Mouse (Mus musculus) G1E (cell line): ENCODE data around the gene Epha2.

ENCODE experiments used
- CTCF ChIP-seq: IDR thresholded peaks from 2 replicates; pipeline ENCODE4 v1.5.1; 2012; ENCODE audit warnings: low read depth, low read length, inconsistent platforms, mixed read lengths
- GATA1 ChIP-seq: IDR thresholded peaks from 2 replicates; pipeline ENCODE4 v1.6.1; 2012; ENCODE audit warnings: borderline replicate concordance, low read length, inconsistent platforms, mixed read lengths
- GATA2 ChIP-seq: IDR thresholded peaks from 2 replicates; pipeline ENCODE4 v1.6.1; 2012; ENCODE audit warnings: low read depth, low read length, inconsistent platforms, borderline replicate concordance
- POLR2AphosphoS5 ChIP-seq: IDR thresholded peaks from 2 replicates; pipeline ENCODE4 v1.6.1; 2012; ENCODE audit warnings: low read depth, low read length, inconsistent platforms; ENCODE audit not compliant: insufficient replicate concordance

DNA sequence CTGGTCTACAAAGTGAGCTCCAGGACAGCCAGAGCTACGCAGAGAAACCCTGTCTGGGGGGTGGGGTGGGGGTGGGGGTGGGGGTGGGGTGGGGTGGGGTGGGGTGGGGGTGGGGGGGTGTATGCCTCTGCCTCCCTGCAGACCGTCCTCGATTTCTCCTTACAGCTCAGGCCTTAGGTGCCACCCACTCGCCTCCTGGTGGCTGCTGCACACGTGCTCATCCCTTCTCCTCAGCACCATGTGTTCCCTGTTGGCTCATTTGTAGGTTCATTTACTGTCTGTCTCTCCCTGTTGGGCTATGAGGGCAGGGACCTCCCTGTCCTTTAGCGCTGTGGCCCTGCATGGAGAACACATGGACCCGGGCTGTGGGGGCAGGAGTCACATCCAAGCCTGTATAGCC, 29.8 kb upstream of the Epha2 start:
- TF ChIP-seq CTCF (no peak), POLR2AphosphoS5 (no peak), GATA1 (no peak), GATA2 (no peak)
